Mouse (Mus musculus): Measurements from ENCODE around the gene Crk.

DNA sequence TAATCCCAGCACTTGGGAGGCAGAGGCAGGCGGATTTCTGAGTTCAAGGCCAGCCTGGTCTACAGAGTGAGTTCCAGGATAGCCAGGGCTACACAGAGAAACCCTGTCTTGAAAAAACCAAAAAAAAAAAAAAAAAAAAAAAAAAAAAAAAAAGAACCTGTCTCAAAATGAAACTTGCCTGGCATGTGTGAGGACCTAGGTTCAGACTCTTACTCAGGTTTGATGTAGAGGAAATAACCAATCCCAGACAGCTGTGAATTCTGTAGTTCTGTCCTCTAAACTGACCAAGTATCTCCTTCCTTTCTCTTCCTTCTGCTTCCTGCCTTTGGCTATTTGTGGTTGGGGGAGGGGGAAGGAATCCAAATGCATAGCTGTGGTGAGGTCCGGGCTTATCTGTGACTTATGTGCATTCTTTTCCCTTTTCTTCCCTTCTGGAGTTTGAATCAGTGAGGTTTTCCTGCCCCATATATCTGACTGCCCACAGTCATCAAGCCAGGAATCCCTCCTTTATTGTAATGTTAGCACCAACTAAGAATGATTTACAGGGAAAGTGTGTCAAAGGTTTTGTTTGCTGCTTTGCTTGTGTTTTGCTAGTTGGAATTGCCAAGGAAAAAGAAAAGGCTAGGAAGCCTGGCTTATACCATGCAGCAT is 8.4 kb downstream of the Crk start:
- no peak for TF ChIP-seq CTCF (IDR thresholded peaks at IDR 0.05; ENCODE audit: low read depth, low read length)
- TF ChIP-seq EP300 (IDR thresholded peaks at IDR 0.05; ENCODE audit: insufficient read depth, low read depth, low read length) = no peak
- TF ChIP-seq POLR2A (IDR thresholded peaks at IDR 0.05; ENCODE audit: insufficient read depth, low read length) = no peak
